In the genomic region with DNA sequence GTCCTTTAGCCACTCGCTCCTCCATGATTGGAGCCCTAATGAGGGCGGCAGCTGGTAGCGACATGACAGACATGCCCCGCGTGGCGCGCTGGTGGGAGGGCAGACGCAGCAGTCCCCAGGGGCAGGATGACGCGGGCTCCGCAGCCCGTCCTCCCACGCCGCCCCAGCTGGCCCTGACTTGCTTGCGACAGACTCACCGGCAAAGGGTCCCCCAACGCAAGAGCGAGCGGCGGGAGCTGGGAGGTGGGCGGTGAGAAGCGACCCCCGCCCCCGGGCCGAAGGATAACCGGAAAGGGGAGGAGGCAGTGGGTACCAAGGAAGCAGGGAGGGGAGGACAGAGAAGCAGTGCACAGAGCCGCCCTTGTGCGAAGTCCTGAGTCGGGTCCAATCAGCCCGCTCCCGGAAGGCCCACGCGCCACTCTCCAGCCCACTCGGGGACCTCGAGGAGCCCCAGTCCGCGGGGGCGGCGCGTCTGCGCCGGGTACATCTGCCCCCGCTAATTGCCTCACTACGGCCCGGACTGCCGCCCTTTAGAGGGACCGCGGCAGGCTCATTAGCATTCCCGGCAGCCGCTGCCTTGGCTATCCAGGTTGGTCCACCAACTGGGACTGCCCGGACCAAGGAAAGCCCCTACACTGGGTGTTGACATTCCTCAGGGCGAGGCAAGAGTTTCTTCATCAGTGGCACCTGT, we compare ENCODE assay signal across 7 mouse cellular contexts. TPM values are rescaled to one million over a fixed set of nuclear protein-coding genes. Genes with fewer than 3 reads are reported as not detected.
A peak's percentile ranks its signal among the peaks of the same experiment; 100 is the strongest.
DNase-seq lines count a peak whose midpoint lies in the region; ATAC-seq and TF ChIP-seq lines count a peak whose summit lies in the region.

No protein-coding gene starts in this region.

- H3K27ac ChIP-seq in forebrain, embryonic 11.5 days (ENCODE audit: low read depth, low read length): peak overlapping the region; percentile 67
- no peak overlapping the region for H3K27ac ChIP-seq in liver, embryonic 16.5 days (ENCODE audit: low read length)

- peak overlapping the region; percentile 94 for H3K4me2 ChIP-seq in forebrain, embryonic 11.5 days (ENCODE audit: low read depth, low read length, severe bottlenecking)
- H3K4me2 ChIP-seq in liver, embryonic 16.5 days (ENCODE audit: low read depth, low read length): peak overlapping the region; percentile 54

- H3K36me3 ChIP-seq in forebrain, embryonic 11.5 days (ENCODE audit: control insufficient read depth, insufficient read depth, low read length): no peaks in the 10 kb centered on the region
- H3K36me3 ChIP-seq in liver, embryonic 16.5 days (ENCODE audit: control insufficient read depth, insufficient read depth): no peaks in the 10 kb centered on the region

- ATAC-seq in forebrain, embryonic 11.5 days (replicated peaks; ENCODE audit: low FRiP score): peak; percentile 80
- ATAC-seq in liver, embryonic 16.5 days (ENCODE audit: low read depth): no peak

- H3K4me1 ChIP-seq in forebrain, embryonic 11.5 days (replicated peaks; ENCODE audit: control insufficient read depth, insufficient read depth, low read length): peaks cover 10% of the 10 kb centered on the region
- H3K4me1 ChIP-seq in liver, embryonic 16.5 days (ENCODE audit: control insufficient read depth, low read depth, low read length): no peaks in the 10 kb centered on the region

- H3K27me3 ChIP-seq in forebrain, embryonic 11.5 days (ENCODE audit: control insufficient read depth, insufficient read depth, low read length): peaks cover 2% of the 10 kb centered on the region
- H3K27me3 ChIP-seq in liver, embryonic 16.5 days (ENCODE audit: control insufficient read depth, insufficient read depth, low read depth, low read length): peaks cover 30% of the 10 kb centered on the region

- no peak for TF ChIP-seq CTCF in brain, embryonic 14.5 days (IDR thresholded peaks at IDR 0.05; ENCODE audit: borderline replicate concordance, extremely low read depth, insufficient read depth, insufficient read length)

- H3K4me3 ChIP-seq in forebrain, embryonic 11.5 days (ENCODE audit: low read depth, low read length): peak overlapping the region; percentile 44
- H3K4me3 ChIP-seq in liver, embryonic 16.5 days (ENCODE audit: low read depth, low read length): peak overlapping the region; percentile 42

- WGBS in forebrain, embryonic 11.5 days: under 1% methylated on average over 49 of the region's 52 CpGs
- WGBS in liver, embryonic 16.5 days (ENCODE audit: insufficient replicate concordance): 1% methylated on average over 51 of the region's 52 CpGs

- H3K9ac ChIP-seq in forebrain, embryonic 11.5 days (ENCODE audit: low read length): peak overlapping the region; percentile 65
- H3K9ac ChIP-seq in liver, embryonic 16.5 days (ENCODE audit: low read depth, low read length): no peak overlapping the region

- peak; percentile 46 for DNase-seq in R1 (ENCODE audit: low read depth, low spot score)
- DNase-seq in brain, embryonic 14.5 days (ENCODE audit: low read depth): peak; percentile 82
- peak; percentile 88 for DNase-seq in forebrain, embryonic 11.5 days (ENCODE audit: low spot score)
- peak; percentile 47 to 49 for DNase-seq in heart, postnatal 10 days
- peak; percentile 69 for DNase-seq in layer of hippocampus, adult 11-12 months (ENCODE audit: low spot score)
- DNase-seq in ovary, postnatal 14 days (ENCODE audit: low spot score): peak; percentile 19

- H3K9me3 ChIP-seq in forebrain, embryonic 11.5 days (ENCODE audit: control insufficient read depth, low read length): no peaks in the 10 kb centered on the region; the same call in 1 of the 2 replicates
- no peaks in the 10 kb centered on the region for H3K9me3 ChIP-seq in liver, embryonic 16.5 days (replicated peaks; ENCODE audit: control insufficient read depth, low read length)

- intact Hi-C loops in heart, postnatal 10 days (cut with DNase I): no loop called here

- TF ChIP-seq POLR2A in brain, embryonic 14.5 days (IDR thresholded peaks at IDR 0.05; ENCODE audit: borderline replicate concordance, extremely low read depth, insufficient read depth, insufficient read length, poor library complexity, severe bottlenecking): 0 out of 2 replicates have a peak, but pooled peaks have one; percentile 7

RNA-seq across cellular contexts. Expression of gene Grik4, which starts 46.8 kb away (rescaled TPM):
- polyA plus RNA-seq in brain, embryonic 14.5 days (2012; rRNA removed): 4.2 and 9.8 TPM in 2 replicates
- 0.97 and 1.1 TPM in 2 replicates for polyA plus RNA-seq in forebrain, embryonic 11.5 days (2014; fragmentation: Nextera tagmentation; extraction: Ambion mirVana)
- total RNA-seq in heart, postnatal 10 days (2021): under 1 TPM in 1 of 2 experiments, not detected in 1; 0.07 TPM
- polyA plus RNA-seq in liver, embryonic 16.5 days (2015; fragmentation: Nextera tagmentation; extraction: Ambion mirVana): 0.24 and 0.28 TPM in 2 replicates

Comparison
In these comparisons a context has a peak if more than half of its experiments do, and no peak if none do; other contexts are left out.
1. DNase-seq: peak in every context shown above with its lines; median percentile 88 in forebrain, embryonic 11.5 days; 82 in brain, embryonic 14.5 days; 69 in layer of hippocampus, adult 11-12 months; 48 in heart, postnatal 10 days; 46 in R1; 19 in ovary, postnatal 14 days.